Mouse (Mus musculus): Measurements from ENCODE around the gene Spast. TPM values are rescaled to one million over a fixed set of nuclear protein-coding genes. Genes with fewer than 3 reads are reported as not detected.

Gene Spast
- polyA plus RNA-seq, 1 experiment from 2014 or later, result 48.5 TPM

- no peaks in the 10 kb centered on the region for H3K4me1 ChIP-seq (ENCODE audit: control insufficient read depth, insufficient read depth, low read length)
- H3K36me3 ChIP-seq (ENCODE audit: control insufficient read depth, insufficient read depth, low read length), result peaks cover 40% of the 10 kb centered on the region
- no peak for ATAC-seq (ENCODE audit: low read depth)
- no peak overlapping the region for H3K4me3 ChIP-seq (ENCODE audit: low read depth, low read length)
- no peaks in the 10 kb centered on the region for H3K9me3 ChIP-seq (ENCODE audit: control insufficient read depth, low read length)
- H3K9ac ChIP-seq (replicated peaks; ENCODE audit: low read depth, low read length), result no peak overlapping the region
- no peak overlapping the region for H3K27ac ChIP-seq (ENCODE audit: low read depth, low read length)
- H3K4me2 ChIP-seq (ENCODE audit: low read depth, low read length), result no peak overlapping the region
- no peaks in the 10 kb centered on the region for H3K27me3 ChIP-seq (ENCODE audit: control insufficient read depth, insufficient read depth, low read length)
- 91% methylated on average over 8 of the region's 8 CpGs for WGBS
Observed at GRCm38 (mm10) chr17:74406487-74406886, 67.7 kb downstream of the Spast start.

- Histone ChIP-seq H3K9me3 (ENCODE audit: control insufficient read depth, low read length) (no peaks in the 10 kb centered on the region), H3K4me1 (ENCODE audit: control insufficient read depth, insufficient read depth, low read length) (no peaks in the 10 kb centered on the region), H3K27me3 (ENCODE audit: control insufficient read depth, insufficient read depth, low read length) (no peaks in the 10 kb centered on the region), H3K4me2 (ENCODE audit: low read depth, low read length) (no peak overlapping the region), H3K9ac (replicated peaks; ENCODE audit: low read depth, low read length) (no peak overlapping the region), H3K36me3 (ENCODE audit: control insufficient read depth, insufficient read depth, low read length) (peaks cover 26% of the 10 kb centered on the region), H3K27ac (ENCODE audit: low read depth, low read length) (no peak overlapping the region), H3K4me3 (ENCODE audit: low read depth, low read length) (no peak overlapping the region)
- WGBS, result 69% methylated on average over 4 of the region's 4 CpGs
- ATAC-seq (ENCODE audit: low read depth), result no peak
Observed at GRCm38 (mm10) chr17:74409722-74410121, 70.9 kb downstream of the Spast start.

GRCm38 (mm10) chr17:74413324-74413723, 74.5 kb downstream of the Spast start:
- no peaks in the 10 kb centered on the region for H3K27me3 ChIP-seq (ENCODE audit: control insufficient read depth, insufficient read depth, low read length)

GRCm38 (mm10) chr17:74414671-74415070, 75.9 kb downstream of the Spast start:
- no peak overlapping the region for H3K9ac ChIP-seq (replicated peaks; ENCODE audit: low read depth, low read length)
- no peak overlapping the region for H3K4me3 ChIP-seq (ENCODE audit: low read depth, low read length)
- no peak for ATAC-seq (ENCODE audit: low read depth)
- H3K4me2 ChIP-seq (ENCODE audit: low read depth, low read length), result no peak overlapping the region
- no peak overlapping the region for H3K27ac ChIP-seq (ENCODE audit: low read depth, low read length)
- H3K27me3 ChIP-seq (ENCODE audit: control insufficient read depth, insufficient read depth, low read length), result no peaks in the 10 kb centered on the region
- H3K9me3 ChIP-seq (ENCODE audit: control insufficient read depth, low read length), result no peaks in the 10 kb centered on the region
- peaks cover 36% of the 10 kb centered on the region for H3K36me3 ChIP-seq (ENCODE audit: control insufficient read depth, insufficient read depth, low read length)
- no peaks in the 10 kb centered on the region for H3K4me1 ChIP-seq (ENCODE audit: control insufficient read depth, insufficient read depth, low read length)
- WGBS, result 84% methylated on average over 1 of the region's 1 CpGs

More at GRCm38 (mm10) chr17:74413324-74413723, 74.5 kb downstream of the Spast start:
- H3K4me2 ChIP-seq (ENCODE audit: low read depth, low read length), result no peak overlapping the region
- WGBS, result 95% methylated on average over 8 of the region's 8 CpGs
- no peaks in the 10 kb centered on the region for H3K4me1 ChIP-seq (ENCODE audit: control insufficient read depth, insufficient read depth, low read length)
- no peak overlapping the region for H3K9ac ChIP-seq (replicated peaks; ENCODE audit: low read depth, low read length)
- H3K36me3 ChIP-seq (ENCODE audit: control insufficient read depth, insufficient read depth, low read length), result peaks cover 29% of the 10 kb centered on the region
- no peak overlapping the region for H3K4me3 ChIP-seq (ENCODE audit: low read depth, low read length)
- H3K27ac ChIP-seq (ENCODE audit: low read depth, low read length), result no peak overlapping the region
- no peak for ATAC-seq (ENCODE audit: low read depth)
- no peaks in the 10 kb centered on the region for H3K9me3 ChIP-seq (ENCODE audit: control insufficient read depth, low read length)

GRCm38 (mm10) chr17:74416841-74417360, 78.1 kb downstream of the Spast start:
- no peaks in the 10 kb centered on the region for H3K9me3 ChIP-seq (ENCODE audit: control insufficient read depth, low read length)
- H3K27ac ChIP-seq (ENCODE audit: low read depth, low read length), result no peak overlapping the region
- no peak overlapping the region for H3K9ac ChIP-seq (replicated peaks; ENCODE audit: low read depth, low read length)
- no peak overlapping the region for H3K4me2 ChIP-seq (ENCODE audit: low read depth, low read length)
- 94% methylated on average over 8 of the region's 8 CpGs for WGBS
- no peak for ATAC-seq (ENCODE audit: low read depth)
- H3K4me3 ChIP-seq (ENCODE audit: low read depth, low read length), result no peak overlapping the region
- no peaks in the 10 kb centered on the region for H3K27me3 ChIP-seq (ENCODE audit: control insufficient read depth, insufficient read depth, low read length)
- H3K4me1 ChIP-seq (ENCODE audit: control insufficient read depth, insufficient read depth, low read length), result no peaks in the 10 kb centered on the region
- peaks cover 27% of the 10 kb centered on the region; the same call in 1 of the 2 replicates for H3K36me3 ChIP-seq (ENCODE audit: control insufficient read depth, insufficient read depth, low read length)

GRCm38 (mm10) chr17:74418171-74418570, 79.4 kb downstream of the Spast start:
- H3K36me3 ChIP-seq (ENCODE audit: control insufficient read depth, insufficient read depth, low read length), result peaks cover 26% of the 10 kb centered on the region; the same call in 1 of the 2 replicates
- no peaks in the 10 kb centered on the region for H3K9me3 ChIP-seq (ENCODE audit: control insufficient read depth, low read length)
- WGBS, result 61% methylated on average over 4 of the region's 4 CpGs
- H3K4me3 ChIP-seq (ENCODE audit: low read depth, low read length), result no peak overlapping the region
- no peak overlapping the region for H3K4me2 ChIP-seq (ENCODE audit: low read depth, low read length)
- no peaks in the 10 kb centered on the region for H3K27me3 ChIP-seq (ENCODE audit: control insufficient read depth, insufficient read depth, low read length)
- no peak for ATAC-seq (ENCODE audit: low read depth)
- no peaks in the 10 kb centered on the region for H3K4me1 ChIP-seq (ENCODE audit: control insufficient read depth, insufficient read depth, low read length)
- no peak overlapping the region for H3K9ac ChIP-seq (replicated peaks; ENCODE audit: low read depth, low read length)
- no peak overlapping the region for H3K27ac ChIP-seq (ENCODE audit: low read depth, low read length)

- H3K4me2 ChIP-seq (ENCODE audit: low read depth, low read length), result no peak overlapping the region
- H3K9me3 ChIP-seq (ENCODE audit: control insufficient read depth, low read length), result no peaks in the 10 kb centered on the region
- peaks cover 22% of the 10 kb centered on the region; the same call in 1 of the 2 replicates for H3K36me3 ChIP-seq (ENCODE audit: control insufficient read depth, insufficient read depth, low read length)
- H3K4me1 ChIP-seq (ENCODE audit: control insufficient read depth, insufficient read depth, low read length), result no peaks in the 10 kb centered on the region
- H3K9ac ChIP-seq (replicated peaks; ENCODE audit: low read depth, low read length), result no peak overlapping the region
- no peak for ATAC-seq (ENCODE audit: low read depth)
- H3K4me3 ChIP-seq (ENCODE audit: low read depth, low read length), result no peak overlapping the region
- no peaks in the 10 kb centered on the region for H3K27me3 ChIP-seq (ENCODE audit: control insufficient read depth, insufficient read depth, low read length)
- no peak overlapping the region for H3K27ac ChIP-seq (ENCODE audit: low read depth, low read length)
- 80% methylated on average over 2 of the region's 2 CpGs for WGBS
Observed at GRCm38 (mm10) chr17:74420656-74421055, 81.9 kb downstream of the Spast start.

- H3K27ac ChIP-seq (ENCODE audit: low read depth, low read length), result no peak overlapping the region
- no peak overlapping the region for H3K4me3 ChIP-seq (ENCODE audit: low read depth, low read length)
- peaks cover 13% of the 10 kb centered on the region; the same call in 1 of the 2 replicates for H3K36me3 ChIP-seq (ENCODE audit: control insufficient read depth, insufficient read depth, low read length)
- no peaks in the 10 kb centered on the region for H3K4me1 ChIP-seq (ENCODE audit: control insufficient read depth, insufficient read depth, low read length)
- H3K9me3 ChIP-seq (ENCODE audit: control insufficient read depth, low read length), result no peaks in the 10 kb centered on the region
- H3K27me3 ChIP-seq (ENCODE audit: control insufficient read depth, insufficient read depth, low read length), result no peaks in the 10 kb centered on the region
- no peak overlapping the region for H3K9ac ChIP-seq (replicated peaks; ENCODE audit: low read depth, low read length)
- 67% methylated on average over 12 of the region's 12 CpGs for WGBS
- H3K4me2 ChIP-seq (ENCODE audit: low read depth, low read length), result no peak overlapping the region
- peak; percentile 94 for ATAC-seq (ENCODE audit: low read depth)
Observed at GRCm38 (mm10) chr17:74424401-74425005, 85.7 kb downstream of the Spast start.

- H3K4me2 ChIP-seq (ENCODE audit: low read depth, low read length), result no peak overlapping the region
- H3K9me3 ChIP-seq (ENCODE audit: control insufficient read depth, low read length), result no peaks in the 10 kb centered on the region
- H3K4me1 ChIP-seq (ENCODE audit: control insufficient read depth, insufficient read depth, low read length), result no peaks in the 10 kb centered on the region
- no peaks in the 10 kb centered on the region for H3K27me3 ChIP-seq (ENCODE audit: control insufficient read depth, insufficient read depth, low read length)
- ATAC-seq (ENCODE audit: low read depth), result no peak
- no peak overlapping the region for H3K9ac ChIP-seq (replicated peaks; ENCODE audit: low read depth, low read length)
- 93% methylated on average over 8 of the region's 8 CpGs for WGBS
- H3K27ac ChIP-seq (ENCODE audit: low read depth, low read length), result no peak overlapping the region
- 0 out of 2 replicates have a peak, but pooled peaks cover 6% of the 10 kb centered on the region for H3K36me3 ChIP-seq (ENCODE audit: control insufficient read depth, insufficient read depth, low read length)
- H3K4me3 ChIP-seq (ENCODE audit: low read depth, low read length), result no peak overlapping the region
Observed at GRCm38 (mm10) chr17:74430074-74430473, 91.3 kb downstream of the Spast start.

Measured in neural tube, embryonic 14.5 days (tissue).